Mouse (Mus musculus): ENCODE measurements around the gene Gm20517.

Gm20517 gene

DNA sequence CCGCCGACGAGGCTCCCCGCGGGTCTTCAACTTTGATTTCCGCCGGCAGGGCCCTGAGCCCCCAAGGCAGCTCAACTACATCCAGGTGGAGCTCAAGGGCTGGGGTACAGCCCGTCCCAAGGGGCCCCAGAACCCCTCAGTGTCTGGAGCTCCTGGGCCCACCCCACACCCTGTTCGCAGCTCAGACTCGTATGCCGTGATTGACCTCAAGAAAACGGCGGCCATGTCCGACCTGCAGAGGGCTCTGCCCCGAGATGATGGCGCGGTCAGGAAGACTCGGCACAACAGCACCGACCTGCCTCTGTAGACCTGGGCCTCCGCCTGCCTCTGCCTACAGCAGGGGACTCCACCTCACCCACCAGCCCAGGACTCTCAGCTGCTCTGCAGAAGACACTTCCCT is 92.2 kb downstream of the Gm20517 start:
- CTCF ChIA-PET, result no interaction called here

DNA sequence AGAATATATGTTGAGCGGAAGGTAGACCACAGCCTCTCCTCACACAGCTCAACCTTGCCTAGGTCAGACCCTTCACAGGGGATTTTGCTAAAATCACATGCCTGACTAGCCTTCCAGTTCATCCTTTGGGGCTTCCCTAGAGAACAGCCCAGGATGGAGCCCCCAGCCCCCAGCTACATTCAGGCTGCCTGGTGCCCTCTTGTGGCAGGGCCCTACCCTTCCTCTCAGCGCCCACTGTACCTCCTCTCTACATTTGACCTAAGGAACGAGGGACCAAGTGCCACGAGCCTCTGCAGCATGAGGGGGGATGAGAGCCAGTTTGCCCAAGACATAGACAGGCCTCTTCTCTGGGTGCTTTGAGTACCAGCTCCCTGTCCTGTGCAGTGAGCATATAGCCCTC is 93.3 kb downstream of the Gm20517 start:
- CTCF ChIA-PET, result no interaction called here

DNA sequence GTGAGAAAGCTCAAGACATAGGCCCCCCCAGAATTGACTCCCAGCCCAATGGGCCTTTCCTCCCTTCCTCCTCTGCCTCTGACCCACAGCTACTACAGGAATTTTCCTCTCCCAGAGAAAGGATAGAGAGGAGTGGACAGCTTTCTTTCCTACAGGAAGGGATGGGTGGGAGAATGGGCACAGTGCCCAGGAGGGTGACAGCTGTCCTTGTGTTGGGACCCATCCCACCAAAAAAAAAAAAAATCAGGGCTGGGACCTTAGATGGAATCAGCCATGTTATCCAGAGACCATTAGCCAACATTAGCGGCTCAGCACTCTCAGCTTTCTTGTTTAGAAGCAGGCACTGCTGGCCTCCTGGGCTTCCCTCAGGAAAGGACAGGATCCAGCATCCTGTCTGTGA is 94.8 kb downstream of the Gm20517 start:
- CTCF ChIA-PET, result no interaction called here

DNA sequence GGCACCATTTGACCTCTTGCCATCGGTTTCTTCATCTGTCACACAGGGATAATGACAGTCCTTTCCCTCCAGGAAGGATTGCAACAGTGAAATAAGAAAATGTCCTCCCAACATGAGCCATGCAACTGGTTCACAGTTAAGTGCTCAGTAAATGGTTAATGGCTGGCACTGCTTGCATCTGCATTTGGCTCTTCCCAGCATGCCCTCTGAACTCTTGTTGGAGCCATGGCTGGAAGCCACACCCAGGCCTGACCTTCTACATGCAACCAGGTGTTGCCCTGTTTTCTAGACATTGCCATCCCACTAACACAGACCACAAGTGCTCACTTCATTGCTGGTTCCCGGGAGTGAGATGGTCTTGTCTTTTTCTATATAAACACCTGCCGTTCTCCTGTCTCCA is 96.6 kb downstream of the Gm20517 start:
- CTCF ChIA-PET, result no interaction called here

DNA sequence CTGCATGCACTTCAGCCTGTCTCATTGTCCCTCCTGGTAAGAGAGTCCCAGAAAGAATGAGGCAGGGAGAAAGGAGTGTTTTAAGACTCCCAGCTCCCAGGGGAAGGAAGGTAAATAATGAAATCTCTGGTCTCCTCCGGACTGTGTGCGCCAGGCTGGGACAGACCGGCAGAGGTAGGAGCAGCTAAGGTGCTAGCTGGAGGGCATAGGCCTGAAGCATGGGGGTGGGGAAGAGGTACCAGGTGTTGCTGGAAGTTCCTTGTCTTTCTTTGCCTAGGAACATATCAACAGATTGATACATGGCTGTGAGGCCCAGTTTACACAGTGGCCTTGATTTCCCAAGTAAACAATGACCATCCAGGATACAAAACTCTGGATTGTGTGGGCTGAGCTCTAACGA is 97.6 kb downstream of the Gm20517 start:
- CTCF ChIA-PET, result no interaction called here

DNA sequence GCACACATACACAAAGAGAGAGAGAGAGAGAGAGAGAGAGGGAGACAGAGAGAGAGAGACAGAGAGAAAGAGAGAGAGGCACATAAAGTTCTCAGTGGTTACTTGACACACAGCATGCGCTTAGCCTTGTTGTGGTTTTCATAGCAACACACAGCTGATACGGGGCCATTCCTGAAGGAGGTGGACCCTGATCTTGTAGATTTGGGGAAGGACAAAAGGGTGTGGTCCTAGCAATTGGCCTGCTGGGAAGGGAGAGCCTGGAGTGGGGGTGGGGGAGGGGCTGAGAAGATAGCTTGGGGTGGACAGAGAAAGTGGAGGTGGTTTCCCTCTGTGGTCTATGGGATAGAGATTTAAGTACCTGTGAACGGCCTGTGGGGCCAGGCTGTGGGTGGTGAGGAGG is 98.6 kb downstream of the Gm20517 start:
- CTCF ChIA-PET, result interaction anchor here (0.7 kb wide), 1 partner anchor 16 kb away, joined by 6 read pairs; no protein-coding TSS in a partner anchor

DNA sequence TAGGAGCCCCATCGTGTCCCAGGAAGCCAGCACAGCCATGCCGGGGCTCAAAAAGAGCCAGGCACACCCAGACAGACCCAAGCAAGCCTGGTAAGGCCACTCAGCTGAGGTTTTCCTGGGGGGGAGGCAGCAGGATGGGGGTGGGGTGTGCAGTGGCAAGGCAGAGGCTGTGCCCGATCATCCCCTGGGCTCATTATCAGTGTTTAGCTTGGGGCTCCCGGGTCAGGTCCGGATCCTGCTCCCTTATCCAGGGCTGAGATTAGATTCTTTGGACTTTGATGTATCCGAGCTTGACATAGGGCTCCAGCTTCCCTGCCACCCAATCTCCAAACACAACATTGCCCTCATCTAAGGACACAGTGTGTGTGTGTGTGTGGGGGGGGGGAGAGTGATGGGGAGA is 100.5 kb downstream of the Gm20517 start:
- CTCF ChIA-PET, result interaction anchor here (0.6 kb wide), 1 partner anchor 351 kb away, joined by 3 read pairs; no protein-coding TSS in a partner anchor

DNA sequence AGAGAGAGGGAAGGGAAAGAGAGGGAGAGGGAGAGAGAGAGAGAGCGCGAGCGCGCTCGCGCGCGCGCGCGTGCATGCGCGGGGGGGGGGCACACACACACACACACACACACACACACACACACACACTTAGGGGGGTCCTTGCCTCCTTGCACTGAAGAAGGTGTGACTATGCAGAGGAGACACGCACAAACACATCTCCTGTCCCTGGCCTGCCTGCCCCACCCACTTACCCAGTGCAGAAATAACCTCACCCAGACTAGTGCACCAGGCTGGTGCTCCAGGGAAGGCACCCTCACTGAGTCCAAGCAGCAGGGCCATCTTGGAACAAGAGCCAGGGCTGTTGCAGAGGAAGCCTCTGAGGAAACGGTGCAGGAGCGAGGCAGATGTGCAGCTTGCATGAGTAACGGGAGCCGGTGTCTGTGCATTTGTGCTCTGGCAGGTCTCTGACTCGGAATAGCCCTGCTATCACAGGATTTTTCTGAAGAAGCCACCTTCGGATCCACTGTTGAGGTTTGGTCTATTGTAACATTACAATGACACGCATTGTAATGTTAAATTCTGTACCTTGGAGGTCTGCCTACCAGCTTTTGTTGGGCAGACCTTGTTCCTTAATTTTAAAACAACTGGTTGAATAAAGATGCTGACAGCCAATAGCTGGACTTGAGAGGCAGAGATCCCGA is 101.6 kb downstream of the Gm20517 start:
- CTCF ChIA-PET, result no interaction called here

DNA sequence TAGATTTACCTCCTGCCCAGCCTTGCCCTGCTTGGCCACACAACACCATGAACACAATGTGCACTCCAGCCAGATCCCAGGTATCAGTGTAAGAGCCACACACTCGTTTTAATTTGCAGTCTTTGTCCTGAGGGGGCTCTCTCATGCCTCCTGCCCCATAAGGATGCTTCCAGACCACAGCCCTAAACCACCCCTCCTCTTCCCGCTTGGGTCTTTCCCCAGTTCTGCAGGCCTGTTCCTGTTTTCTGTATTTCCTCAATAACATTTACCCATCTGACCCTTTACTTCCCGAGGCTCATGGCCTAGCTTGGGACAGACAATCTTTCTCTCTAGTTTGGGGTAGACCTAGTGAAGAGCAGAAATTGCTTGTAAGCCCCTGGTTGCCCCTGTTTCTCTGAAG is 103.6 kb downstream of the Gm20517 start:
- CTCF ChIA-PET, result interaction anchor here (0.7 kb wide), 2 partner anchors 119 to 385 kb away, joined by 3 read pairs; no protein-coding TSS in a partner anchor

DNA sequence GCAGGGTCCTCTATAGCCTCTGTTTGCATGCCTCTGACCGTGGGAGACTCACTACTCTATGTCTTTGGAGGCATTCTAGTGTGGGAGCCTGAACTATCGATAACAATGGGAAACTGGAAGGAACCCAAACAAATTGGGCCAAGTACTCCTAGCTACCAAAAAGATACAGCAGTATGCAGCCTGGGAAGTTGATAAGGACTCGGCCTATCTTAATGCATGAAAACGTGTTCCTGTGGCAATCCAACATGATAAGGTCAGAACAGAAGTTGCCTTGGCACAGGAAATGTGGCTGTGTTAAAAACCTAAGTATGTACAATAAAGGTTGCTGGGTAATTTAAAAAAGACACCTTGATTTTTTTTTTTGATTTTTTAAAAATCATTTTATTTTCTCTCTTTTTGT is 109.8 kb downstream of the Gm20517 start:
- CTCF ChIA-PET, result no interaction called here

DNA sequence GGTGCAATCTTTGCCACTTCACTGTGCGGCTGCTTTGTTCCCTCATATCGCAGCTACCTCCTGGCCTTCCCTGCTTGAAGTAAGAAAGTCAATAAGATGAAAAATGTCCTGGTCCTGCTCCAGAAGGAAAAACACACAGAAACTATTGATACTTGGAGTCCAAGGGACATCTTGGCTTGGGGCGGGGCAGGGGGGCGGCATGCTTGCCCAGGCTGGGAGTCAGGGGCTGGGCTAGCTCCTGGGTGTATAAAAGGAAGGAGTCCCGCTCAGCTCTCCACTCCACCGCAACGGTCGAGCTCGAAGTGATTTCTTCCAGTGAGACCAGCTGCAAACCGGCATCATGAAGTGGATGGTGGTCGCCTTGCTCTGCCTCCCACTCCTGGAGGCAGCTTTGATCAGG is 115.2 kb downstream of the Gm20517 start, which contains the start of gene Pgc:
Pgc (plus strand) TSS at position 277 of the 400 bp plus-strand sequence.
- CTCF ChIA-PET, result no interaction called here

DNA sequence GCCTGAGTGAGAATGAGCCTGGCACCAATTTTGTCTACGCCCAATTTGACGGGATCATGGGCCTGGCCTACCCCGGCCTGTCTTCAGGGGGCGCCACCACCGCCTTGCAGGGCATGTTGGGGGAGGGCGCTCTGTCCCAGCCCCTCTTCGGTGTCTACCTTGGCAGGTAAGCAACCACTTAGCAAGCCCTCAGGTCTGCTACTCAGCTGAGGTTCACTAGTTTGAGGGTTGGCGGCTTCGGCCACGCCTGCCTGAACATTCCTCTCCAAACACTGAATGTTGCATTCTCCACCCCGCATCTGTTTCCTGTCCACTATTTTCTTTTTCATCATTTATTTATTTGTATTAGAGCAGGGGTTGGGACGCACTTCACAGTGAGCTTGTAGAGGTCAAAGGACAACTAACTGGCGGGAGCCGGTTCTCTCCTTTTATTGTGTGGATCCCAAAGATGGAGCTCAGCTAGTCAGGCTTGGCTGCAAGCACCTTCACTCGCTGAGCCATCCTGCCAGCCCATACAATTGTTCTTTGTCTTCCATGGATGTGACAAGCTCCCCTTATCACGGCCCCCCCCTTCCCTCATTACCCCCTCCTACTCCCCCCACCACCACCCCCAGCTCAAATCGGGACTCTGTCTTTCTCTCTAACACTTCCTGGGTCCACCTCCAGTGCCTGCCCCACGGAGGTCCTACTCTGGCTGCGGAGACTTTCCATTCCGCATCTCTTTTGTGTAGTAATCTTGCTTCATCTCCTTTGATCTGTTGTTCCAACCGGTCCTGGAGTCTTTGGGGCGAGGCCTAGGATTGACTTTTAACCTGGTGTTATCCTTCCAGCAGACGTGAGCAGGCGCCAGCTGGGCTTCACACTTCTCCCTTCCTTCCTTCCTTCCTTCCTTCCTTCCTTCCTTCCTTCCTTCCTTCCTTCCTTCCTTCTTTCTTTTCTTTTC is 119.5 kb downstream of the Gm20517 start:
- CTCF ChIA-PET, result interaction anchor here (0.5 kb wide), 1 partner anchor 33 kb away, joined by 3 read pairs; no protein-coding TSS in a partner anchor

Data from spleen, embryonic (tissue).